Mouse (Mus musculus): ENCODE measurements around the gene Sidt1. TPM values are rescaled to one million over a fixed set of nuclear protein-coding genes. Genes with fewer than 3 reads are reported as not detected.

Gene Sidt1
- total RNA-seq, 2 experiments from 2014 or later: 39.9 to 49.1 TPM

- intact Hi-C loops (cut with DNase I): no loop called here
- no peak for DNase-seq (ENCODE audit: extremely low spot score in 1 of 2, low spot score in 2 of 2)
Measured at GRCm38 (mm10) chr16:44205973-44206372, 127.0 kb downstream of the Sidt1 start.

GRCm38 (mm10) chr16:44204331-44204730, 128.7 kb downstream of the Sidt1 start:
- no peak for DNase-seq (ENCODE audit: extremely low spot score in 1 of 2, low spot score in 2 of 2)
- intact Hi-C loops (cut with DNase I): no loop called here

GRCm38 (mm10) chr16:44200146-44200545, 132.8 kb downstream of the Sidt1 start:
- DNase-seq (ENCODE audit: extremely low spot score in 1 of 2, low spot score in 2 of 2): no peak
- intact Hi-C loops (cut with DNase I): no loop called here

- no peak for DNase-seq (ENCODE audit: extremely low spot score in 1 of 2, low spot score in 2 of 2)
- intact Hi-C loops (cut with DNase I): no loop called here
Measured at GRCm38 (mm10) chr16:44199066-44199703, 133.8 kb downstream of the Sidt1 start.

- intact Hi-C loops (cut with DNase I): no loop called here
- no peak for DNase-seq (ENCODE audit: extremely low spot score in 1 of 2, low spot score in 2 of 2)
Measured at GRCm38 (mm10) chr16:44190968-44191367, 142.0 kb downstream of the Sidt1 start.

Other genes starting within 250 kb of the Sidt1 start
- 100 to 1,000 TPM; 413 to 416 TPM for gene Atp6v1a, start 193.5 kb downstream of the Sidt1 start, total RNA-seq (2021)
- gene Naa50, start 193.4 kb downstream of the Sidt1 start, total RNA-seq (2021): 10 to 100 TPM; 53.9 to 55.2 TPM
- 10 to 100 TPM; 32.6 to 33.5 TPM for gene Usf3, start 159.9 kb downstream of the Sidt1 start, total RNA-seq (2021)
- 10 to 100 TPM; 12.6 to 12.9 TPM for gene Spice1, start 13.9 kb upstream of the Sidt1 start, total RNA-seq (2021)
- 1 to 10 TPM; 6.5 to 8.6 TPM for gene Cfap44, start 61.6 kb upstream of the Sidt1 start, total RNA-seq (2021)
- 10 to 100 TPM; 20.4 to 21.4 TPM for gene Boc, start 225.7 kb upstream of the Sidt1 start, total RNA-seq (2021)